Mouse (Mus musculus): ENCODE data around the gene Sema6b.

The Sema6b gene

DNA sequence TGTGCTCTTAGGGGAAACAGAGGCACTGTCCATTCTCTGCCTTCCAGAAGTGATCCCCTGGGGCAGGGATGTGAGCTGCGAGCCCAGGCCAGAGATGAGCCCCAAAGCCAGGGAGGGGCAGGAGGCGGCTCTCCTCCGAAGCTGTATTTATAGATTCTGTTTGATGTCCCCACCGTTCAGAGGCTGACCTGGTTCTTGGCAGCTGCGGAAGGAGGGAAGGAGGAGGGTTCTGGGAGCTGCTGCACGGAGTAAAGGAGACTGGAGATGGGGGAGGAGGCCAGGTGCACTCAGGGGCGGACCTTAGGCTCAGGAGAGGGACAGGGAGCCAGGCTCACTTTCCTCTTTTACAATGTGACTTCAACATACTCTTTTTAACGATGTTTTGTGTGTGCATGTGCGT lies 6.0 kb upstream of the Sema6b start:
- DNase-seq (ENCODE audit: low spot score in 2 of 2), result no peak

DNA sequence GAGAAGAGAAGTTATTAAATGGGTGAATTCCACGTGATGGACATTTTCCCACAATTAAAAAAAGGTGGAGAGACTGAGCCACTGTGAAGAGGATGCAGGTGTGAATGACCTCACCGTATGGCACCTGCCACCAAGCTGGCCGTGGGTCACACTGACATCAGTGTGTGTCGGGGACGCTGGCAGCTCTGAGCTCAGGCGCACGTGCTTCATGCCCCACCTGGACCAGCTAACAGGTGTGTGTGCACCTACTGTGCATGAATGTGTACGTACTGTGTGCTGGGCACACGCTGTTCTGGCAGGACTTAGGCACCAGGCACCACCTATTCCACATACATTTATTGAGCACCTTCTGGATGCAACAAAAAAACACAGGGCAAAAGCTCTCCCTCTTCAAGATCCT lies 4.4 kb upstream of the Sema6b start:
- no peak for DNase-seq (ENCODE audit: low spot score in 2 of 2)

DNA sequence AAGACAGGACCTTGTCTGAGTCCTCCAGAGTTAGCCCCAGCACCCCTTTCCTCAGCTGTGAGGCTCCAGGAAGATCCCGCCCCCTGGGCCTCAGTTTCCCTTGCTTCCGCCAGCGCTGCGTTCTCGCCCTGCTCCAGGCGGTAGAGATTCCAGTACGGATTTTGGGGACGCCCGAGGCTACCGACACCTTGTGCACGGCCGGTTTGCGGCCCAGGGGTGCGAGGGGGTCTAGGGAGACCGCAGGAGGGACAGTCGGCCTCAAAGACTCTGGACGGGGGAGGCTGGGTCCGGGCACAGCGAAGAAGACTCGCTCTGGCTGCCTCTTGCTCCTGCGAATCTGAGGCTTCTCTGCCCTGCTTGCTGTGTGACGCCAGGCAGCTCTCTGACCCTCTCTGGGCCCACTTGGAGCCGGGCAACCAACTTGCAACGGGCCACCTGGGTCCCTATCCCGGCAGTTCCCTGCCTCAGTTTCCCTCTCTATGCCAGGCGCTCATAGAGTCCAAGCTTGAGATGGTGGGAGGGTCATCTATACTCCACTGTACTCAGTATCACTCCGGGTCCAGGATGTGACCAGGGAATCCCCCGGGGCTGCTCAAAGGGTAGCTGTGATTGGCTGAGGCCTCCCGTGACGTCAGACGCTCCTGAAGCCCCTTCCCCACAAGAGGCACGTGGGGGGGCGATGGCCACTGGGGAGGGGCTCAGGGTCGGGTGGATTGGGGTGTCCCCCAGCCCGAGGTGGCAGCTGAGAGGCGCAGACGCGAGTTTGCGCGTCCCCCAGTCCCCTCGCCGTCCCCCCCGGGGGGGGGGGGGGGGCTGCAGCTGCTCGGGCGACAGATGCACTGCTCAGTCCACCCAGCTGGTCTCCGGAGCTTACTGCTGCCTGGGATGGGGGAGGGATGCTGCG lies 1.8 kb upstream of the Sema6b start:
- peak in 1 of 2 experiments; percentile 66 for DNase-seq (ENCODE audit: low spot score in 2 of 2)

DNA sequence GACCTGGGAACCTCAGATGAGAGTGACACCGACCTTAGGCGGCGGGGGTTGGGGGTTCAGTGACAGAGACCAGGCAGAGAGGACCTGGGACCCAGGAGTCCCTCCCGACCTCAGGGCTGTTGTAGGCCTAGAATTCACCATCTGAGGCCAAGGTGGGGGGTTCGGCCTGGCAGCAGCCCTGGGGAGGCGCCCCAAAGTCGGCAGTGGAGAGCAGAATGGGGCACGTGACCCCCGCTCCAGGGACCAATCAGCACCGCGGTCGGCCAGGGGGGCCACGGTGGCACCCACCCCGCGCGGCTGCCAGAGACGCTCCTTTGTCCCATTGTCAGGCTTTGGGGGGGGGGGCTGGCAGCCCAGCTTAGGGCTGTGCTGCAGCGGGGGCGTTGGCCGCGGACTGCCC lies 788 bp downstream of the Sema6b start:
- DNase-seq (ENCODE audit: low spot score in 2 of 2), result no peak

DNA sequence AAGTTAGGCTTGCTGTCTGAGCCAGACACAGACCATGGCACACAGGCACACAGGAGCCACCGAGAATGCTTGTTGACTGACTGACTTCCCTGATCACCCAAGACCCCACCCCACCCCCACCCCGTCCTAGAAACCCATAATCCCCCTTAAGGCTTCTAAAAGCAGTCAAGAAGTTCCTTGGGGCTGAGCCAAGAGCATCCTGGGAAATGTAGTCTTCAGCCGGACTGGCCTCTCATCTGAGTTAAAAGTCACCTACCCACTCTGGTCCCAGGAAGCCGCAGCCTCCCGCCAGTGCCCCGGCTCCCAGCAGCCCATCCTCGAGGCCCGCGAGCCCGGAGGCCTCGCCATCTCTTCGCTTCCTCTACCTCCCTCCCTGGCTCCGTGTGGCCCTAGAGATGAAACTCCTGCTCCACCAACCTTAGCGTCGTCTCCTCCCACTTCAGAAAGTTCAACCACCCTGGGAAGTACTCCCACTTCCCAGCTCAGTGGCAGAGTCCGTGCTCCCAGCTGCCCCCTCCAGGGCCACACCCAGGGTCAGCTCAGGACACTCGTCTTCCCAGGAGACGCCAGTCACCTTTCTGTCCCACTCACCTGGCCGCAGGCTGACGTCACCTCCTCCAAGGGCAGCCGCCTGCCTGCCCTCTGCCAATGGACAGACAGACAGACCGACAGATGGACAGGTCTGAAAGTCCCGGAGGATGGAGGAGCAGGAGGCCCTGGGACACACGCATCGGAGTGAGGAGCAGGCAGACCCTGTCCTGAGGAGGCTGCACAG lies 2.1 kb downstream of the Sema6b start:
- no peak for DNase-seq (ENCODE audit: low spot score in 2 of 2)

DNA sequence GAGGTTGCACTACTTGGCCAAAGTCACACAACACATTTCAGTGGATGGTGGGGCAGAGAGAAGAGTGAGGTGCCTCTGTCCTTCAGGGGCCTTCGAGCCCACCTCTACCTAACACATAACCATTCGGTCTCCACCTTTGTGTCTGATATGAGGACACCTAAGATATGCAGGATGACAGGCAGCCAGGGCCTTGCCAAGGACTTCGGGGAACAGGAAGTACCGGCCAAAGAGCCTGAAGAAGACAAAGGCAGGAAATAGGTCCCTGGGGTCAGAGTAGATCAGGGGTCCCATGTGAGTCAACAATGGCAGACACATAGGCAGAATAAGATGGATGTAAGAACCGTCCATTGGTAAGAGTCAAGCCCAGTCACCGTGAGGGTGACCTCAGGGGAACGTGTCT lies 3.6 kb downstream of the Sema6b start:
- DNase-seq (ENCODE audit: low spot score in 2 of 2), result no peak

DNA sequence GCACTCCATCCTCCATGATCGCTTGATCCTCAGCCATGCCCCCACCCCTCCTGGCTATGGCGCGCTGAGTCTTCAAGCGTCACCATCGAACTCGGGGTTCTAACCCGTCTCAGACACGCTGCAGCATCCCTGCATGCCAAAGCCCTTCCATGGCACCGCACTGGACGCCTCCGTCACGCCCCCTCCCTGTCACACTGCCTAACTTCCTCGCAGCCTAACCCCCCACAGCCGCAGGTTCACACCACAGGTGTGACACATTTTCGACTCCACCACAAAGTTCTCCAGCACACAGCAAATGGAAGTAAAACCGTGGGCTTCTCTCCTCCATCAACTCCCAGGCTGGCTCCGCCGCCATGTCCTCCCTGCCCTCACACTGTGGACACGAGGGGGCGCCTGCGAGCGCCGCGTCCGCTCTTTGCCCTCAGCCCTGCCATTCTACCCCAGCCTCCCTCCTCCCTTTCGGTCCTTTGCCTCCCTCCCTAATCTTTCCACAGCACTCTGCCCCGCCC lies 5.6 kb downstream of the Sema6b start:
- DNase-seq (ENCODE audit: low spot score in 2 of 2), result peak in 1 of 2 experiments; percentile 60

DNA sequence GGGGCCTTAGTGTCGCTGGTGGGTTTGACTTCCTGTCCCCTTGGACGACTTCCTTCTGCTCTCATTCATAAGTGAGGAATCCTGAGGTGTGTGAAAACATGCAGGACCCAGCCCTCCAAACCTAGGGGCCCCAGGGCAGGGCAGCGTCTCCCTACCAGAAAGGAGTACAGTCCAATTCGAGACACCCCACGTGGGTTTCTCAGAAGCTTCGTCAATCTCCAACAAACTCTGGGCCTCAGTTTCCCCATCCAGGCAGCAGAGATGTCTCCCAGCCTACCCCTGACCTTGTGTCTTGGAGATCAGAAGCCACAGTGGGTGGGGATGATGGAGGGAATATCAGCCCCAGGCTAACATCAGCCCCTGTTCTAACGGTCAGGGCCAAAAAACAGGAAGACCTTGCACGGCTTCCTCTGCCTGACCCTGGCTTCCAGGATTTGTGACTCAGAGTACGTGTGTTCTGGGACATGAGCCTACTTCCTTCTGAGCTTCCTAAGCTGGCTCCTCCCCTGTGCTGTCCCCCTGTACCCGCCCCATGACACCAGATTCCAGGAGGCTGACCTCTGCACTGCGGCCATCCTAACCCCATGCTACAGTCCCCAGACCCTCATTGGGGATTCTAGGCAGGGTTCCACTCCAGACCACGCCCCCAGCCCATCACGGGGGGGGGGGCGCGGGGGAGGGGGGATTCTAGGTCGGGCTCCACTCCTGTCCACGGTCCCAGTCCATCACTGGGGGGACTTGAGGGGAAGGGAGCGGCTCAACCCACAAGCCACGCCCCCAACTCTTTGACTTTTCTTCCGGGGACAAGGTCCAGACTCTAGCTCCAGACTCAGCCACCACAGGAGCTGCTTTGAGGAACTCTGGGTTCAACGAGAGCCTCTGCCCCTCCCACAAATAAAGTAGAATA lies 6.4 kb downstream of the Sema6b start:
- DNase-seq (ENCODE audit: low spot score in 2 of 2), result no peak

DNA sequence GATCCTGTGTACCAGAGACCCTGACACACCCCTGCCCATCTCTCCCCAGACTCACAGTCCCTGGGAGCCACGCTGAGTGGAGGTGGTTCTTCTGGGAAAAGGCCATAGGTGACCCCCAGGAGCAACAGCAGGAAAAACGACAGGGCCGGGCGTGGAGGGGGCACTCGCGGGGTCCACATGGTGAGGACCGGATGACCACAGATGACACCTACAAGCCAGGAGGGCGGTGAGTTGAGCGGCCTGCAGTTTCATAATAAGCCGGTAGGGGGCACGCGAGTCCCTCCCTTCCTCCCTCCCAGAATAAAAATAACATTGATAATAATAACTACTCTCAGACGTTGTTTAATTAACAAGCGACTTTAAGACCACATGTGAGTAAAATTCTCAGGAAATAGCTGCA lies 7.5 kb downstream of the Sema6b start:
- peak in 1 of 2 experiments; percentile 69 for DNase-seq (ENCODE audit: low spot score in 2 of 2)

DNA sequence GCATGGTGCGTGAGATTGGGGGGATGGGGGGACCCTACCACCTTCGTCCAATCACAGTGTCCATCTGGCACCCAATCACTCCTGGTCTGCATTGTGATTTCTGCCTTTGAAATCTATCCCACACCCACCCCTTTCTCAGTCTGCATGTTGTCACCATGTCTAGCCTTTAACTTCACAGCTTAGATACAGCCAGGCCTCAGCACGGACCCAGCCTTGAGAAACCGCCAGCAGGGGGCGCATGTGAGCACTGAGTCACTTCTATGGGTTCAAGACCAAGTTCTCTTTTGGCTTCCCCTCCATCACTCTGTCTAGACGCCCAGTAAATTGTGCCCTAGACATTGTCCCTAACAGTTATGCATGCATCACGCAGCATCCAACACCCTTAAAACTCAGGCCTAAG lies 8.3 kb downstream of the Sema6b start:
- peak in 1 of 2 experiments; percentile 75 for DNase-seq (ENCODE audit: low spot score in 2 of 2)

DNA sequence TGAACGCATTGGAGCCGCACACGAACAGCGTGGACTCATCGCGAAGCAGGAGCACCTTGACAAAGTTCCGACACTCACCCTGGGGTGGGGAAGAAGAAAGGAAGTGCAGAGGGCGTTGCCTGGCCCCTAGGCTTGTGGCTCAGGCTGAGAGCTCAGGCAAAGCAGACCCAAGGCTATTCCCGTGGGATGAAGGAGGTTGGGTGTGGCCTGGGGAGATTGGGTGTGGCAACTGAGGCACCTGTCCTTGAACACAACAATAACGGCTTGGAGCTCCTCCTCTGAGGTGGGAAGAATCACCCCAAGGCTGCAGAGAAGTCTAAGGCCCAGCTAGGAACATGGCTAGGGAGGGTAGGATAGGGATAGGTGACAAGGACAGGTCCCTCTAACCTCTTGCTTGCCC lies 9.0 kb downstream of the Sema6b start:
- no peak for DNase-seq (ENCODE audit: low spot score in 2 of 2)

DNA sequence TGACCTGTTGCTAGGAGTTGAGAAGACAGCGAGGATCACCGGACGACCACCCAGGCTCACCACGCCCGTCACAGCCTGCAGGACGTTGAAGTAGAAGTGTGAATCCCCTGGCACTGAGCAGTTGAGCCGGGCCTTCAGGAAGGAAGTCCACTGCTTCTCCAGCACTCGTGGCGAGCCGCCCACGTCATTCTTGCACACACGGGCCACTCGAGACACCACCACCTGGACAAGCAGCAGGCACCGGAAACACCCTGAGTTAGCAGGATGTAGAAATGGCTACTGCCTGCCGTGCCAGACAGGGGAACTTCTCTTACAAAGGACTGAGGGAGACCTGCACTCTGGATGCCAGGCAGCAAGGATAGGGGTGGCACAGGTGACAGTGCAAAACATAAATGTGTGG lies 11.9 kb downstream of the Sema6b start:
- DNase-seq (ENCODE audit: low spot score in 2 of 2), result no peak

DNA sequence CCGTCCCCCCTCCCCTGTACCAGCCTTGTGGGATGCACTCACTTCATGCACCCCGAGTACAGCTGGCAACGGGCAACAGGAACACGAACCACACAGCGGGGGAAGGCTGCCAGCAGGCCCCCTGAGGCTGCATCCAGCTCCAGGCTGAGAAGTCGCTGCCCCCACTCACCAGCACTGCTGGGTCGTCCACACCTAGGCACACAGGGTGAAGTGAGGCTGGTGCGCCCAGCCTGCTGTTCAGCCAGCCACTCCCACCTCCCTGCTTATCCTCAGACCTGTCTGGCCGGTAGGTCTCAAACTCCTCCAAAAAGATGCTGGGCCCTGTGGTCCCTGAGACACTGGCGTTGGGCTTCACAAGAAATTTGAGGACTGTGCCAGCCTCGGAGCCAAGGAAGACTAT lies 14.0 kb downstream of the Sema6b start:
- no peak for DNase-seq (ENCODE audit: low spot score in 2 of 2)

DNA sequence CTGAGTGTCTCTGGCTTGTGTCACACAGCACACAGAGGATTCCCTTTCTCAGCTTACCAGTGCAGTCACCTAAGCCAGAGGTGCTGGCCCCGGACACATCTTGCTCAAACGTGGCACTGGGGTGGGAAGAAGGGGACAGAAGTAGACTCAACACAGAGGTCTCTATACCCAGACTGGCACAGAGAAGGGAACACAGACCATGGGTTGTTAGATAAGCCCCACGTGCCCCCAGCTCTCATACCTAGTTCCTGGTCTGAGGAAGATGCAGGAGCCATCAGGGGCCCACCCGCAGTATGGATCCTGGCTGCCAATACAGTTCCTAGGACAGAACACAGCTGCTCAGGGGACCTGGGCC lies 14.9 kb downstream of the Sema6b start:
- DNase-seq (ENCODE audit: low spot score in 2 of 2), result no peak

DNA sequence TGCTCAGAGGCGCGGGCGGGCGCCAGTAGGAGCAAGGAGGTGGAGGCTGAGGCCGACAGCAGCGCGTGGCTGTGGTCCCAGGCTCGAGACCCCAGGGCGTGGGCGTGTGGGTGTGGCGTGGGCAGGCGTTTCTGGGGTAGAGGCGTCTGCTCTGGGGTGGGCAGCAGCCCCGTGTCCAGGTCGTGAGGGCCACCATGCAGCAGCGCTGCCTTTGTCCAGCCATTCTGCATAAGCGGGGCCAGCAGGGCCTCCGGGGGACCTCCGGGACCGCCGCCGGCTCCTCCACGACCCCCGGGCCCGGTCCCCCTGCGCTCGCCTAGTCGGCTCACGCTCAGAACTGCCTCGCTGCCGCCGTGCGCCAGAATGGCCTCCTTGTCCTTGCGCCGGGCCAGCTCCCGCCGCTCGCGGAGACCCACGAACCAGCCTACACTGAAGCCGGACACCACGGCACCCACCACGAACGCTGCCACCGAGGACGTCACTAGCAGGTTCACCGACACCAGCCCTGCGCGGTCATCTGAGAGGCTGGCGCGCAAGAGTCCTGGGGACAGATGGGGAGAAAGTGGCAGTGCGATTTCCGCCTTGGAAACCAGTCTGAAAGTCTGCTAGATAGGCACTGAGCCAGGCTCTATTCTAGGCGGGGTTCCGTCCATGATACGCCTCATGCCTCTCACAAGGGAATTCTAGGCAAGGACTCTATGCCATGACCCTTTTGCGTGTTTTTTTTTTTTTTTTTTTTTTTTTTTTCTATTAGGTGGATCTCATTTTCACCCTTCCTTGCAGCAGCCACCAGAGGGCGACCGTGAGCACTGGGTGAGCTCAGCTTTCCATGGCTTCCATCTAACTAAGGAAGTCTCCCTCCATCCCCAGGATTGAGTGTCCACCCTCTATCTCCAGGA lies 15.5 kb downstream of the Sema6b start:
- no peak for DNase-seq (ENCODE audit: low spot score in 2 of 2)

DNA sequence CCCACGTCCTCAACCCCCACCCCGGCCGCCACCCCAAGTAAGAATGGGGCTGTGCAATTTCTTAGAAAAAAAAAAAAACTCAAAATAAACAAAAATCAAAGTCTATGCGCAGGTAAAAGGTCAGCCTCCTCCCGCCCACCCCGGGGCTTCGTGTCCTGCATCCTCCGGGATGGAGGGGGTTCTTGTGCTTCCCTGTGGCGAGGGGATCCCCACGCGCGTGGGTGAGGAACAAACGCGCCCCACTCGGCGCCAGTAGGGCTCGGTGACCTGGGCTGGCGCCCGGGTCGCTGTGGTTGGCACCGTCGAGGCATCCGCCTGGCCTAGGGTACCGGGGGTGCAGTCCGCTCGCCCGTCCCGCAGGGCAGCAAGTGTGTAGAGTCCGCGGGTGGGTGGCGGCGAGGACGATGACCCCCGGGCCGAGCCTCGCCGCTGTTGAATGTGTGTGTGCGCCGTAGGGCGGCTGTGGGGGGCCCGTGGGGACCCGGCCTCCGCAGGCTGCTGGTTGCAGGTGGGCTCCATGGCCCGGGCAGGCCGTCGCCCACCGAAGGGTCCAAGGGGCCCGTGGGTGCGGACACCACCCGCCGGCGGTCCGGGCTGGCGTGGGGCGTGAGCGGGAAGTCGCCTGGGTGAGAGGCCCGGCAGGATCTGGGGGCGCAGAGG lies 16.3 kb downstream of the Sema6b start:
- no peak for DNase-seq (ENCODE audit: low spot score in 2 of 2)

DNA sequence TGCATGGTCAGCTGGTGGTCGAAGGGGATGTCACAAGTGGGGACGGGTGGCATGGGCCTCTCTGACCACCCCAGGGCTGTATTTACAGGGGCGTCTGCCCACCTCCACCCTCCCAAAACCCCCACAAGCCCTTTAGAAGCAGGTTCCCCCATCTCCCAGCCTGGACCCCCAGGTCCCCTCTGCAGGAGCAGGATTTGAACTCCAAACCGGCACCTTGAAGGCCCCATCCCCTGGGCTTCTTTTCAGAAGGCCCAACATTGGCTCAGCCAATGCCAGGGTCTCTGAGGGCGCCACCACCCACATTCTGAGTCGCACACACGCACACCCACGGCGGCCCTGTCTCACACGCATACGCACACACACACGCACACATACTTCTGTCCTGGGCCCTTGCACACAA lies 17.0 kb downstream of the Sema6b start:
- DNase-seq (ENCODE audit: low spot score in 2 of 2), result no peak

DNA sequence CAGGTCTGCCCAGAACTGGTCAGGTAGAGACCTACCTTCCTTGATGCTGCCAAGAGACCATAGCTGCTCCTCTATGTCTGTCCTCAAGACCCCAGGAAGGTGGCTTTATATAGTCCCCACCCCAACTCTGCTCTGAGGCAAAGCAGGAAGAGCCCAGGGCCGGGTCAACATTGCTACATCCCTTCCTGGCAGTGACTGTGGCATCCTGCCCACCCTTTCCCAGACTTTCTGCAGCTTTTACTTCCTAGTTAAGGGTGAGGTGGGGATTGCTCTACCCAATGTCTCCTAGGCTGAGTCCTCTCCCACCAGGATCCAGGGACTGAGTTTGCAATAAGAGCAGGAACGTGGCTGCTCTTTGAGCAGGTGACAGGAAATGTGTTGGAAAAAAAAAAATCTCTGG lies 18.3 kb downstream of the Sema6b start, which contains the start of gene Lrg1:
Lrg1 (minus strand) TSS at position 176 of the 400 bp plus-strand sequence.
- no peak for DNase-seq (ENCODE audit: low spot score in 2 of 2)

DNA sequence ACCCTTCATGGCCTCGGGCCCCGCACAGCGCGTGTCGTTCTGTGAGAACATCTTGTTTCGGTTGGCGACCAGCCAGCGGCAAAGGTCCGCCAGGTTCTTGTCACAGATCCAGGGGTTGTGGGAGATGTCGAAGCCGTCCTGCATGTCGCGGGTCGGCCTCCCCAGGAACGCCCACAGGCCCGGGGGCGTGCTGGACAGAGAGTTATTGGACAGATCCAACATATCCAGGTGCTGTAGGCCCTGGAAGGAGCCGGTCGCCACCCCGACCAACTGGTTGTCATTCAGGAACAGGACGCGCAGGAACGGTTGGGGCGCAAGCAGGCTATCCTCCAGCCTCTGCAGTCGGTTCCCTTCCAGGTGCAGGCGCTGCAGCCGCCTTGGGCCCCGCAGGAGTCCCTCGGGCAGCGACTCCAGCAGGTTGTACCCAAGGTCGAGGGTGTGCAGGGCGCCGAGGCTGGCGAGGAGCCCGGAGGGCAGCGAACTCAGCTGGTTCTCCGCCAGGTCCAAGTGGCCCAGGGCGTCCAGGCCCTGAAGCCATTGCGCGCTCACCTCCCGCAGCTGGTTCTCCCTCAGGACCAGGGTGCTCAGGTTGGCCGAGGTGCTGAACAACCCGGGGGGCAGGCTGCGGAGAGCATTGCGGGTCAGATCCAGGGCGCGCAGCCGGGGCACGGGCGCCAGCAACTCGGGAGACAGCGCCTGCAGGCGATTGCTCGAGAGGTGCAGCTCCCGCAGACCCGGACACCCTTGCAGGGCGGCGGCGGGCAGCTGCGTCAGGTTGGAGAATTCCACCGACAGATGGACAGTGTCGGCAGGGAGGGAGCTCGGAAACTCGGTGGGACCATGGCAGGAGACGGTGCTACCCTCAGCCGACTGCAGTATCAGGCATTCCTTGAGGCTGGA lies 19.9 kb downstream of the Sema6b start:
- DNase-seq (ENCODE audit: low spot score in 2 of 2), result no peak
